Mouse (Mus musculus) spleen, adult 2 months (tissue): ENCODE measurements around the gene Svs5. TPM values are rescaled to one million over a fixed set of nuclear protein-coding genes. Genes with fewer than 3 reads are reported as not detected.
A peak's percentile ranks its signal among the peaks of the same experiment; 100 is the strongest.

Source experiments
- DNase-seq, 2 experiments: peaks; one replicate each; pipeline versions ENCODE4 v3.0.0 to v3.0.0-alpha.2; 2012 to 2021; ENCODE audit warnings: low spot score in 2 of 2, low read depth in 1 of 2
- H3K27ac ChIP-seq: fragments of 200-500 bp; 2 replicates; pipeline ENCODE4 v1.5.1; 2012; ENCODE audit warnings: low read length, inconsistent platforms; ENCODE audit not compliant: insufficient read depth
- H3K27me3 ChIP-seq: fragments of 200-500 bp; 2 replicates; pipeline ENCODE4 v1.6.1; 2012; ENCODE audit warnings: mild to moderate bottlenecking, moderate library complexity, low read length, inconsistent platforms; ENCODE audit not compliant: control insufficient read depth, insufficient read depth
- H3K36me3 ChIP-seq: fragments of 200-500 bp; 2 replicates; pipeline ENCODE4 v1.6.1; 2012; ENCODE audit warnings: mild to moderate bottlenecking, low read length, inconsistent platforms; ENCODE audit not compliant: control insufficient read depth, insufficient read depth
- H3K4me1 ChIP-seq: fragments of 200-500 bp; 2 replicates; pipeline ENCODE4 v1.6.1; 2011; ENCODE audit warnings: inconsistent platforms; ENCODE audit not compliant: control insufficient read depth, insufficient read depth, insufficient read length
- H3K4me3 ChIP-seq: fragments of 200-500 bp; 2 replicates; pipeline ENCODE4 v1.5.1; 2011; ENCODE audit warnings: mild to moderate bottlenecking, inconsistent platforms; ENCODE audit not compliant: insufficient read depth, insufficient read length; ENCODE audit errors: extremely low read depth
- CTCF ChIP-seq: fragments of 200-500 bp; IDR thresholded peaks from 2 replicates; pipeline ENCODE4 v1.5.1; 2011; ENCODE audit warnings: mild to moderate bottlenecking, inconsistent platforms; ENCODE audit not compliant: insufficient read depth, insufficient read length, insufficient replicate concordance; ENCODE audit errors: extremely low read depth
- POLR2A ChIP-seq: fragments of 200-500 bp; IDR thresholded peaks from 2 replicates; pipeline ENCODE4 v1.6.1; 2011; ENCODE audit warnings: low read depth, low read length, inconsistent platforms
- WGBS: fragments of 180-500 bp; shearing (Covaris S2); methylation state at CpG from one replicate; pipeline ENCODE4 v1.1.7; 2018; 5-methylcytosine and 5-hydroxymethylcytosine counted together
- polyA plus RNA-seq: library from polyadenylated mRNA; depleted of rRNA; stranded (reverse); fragments of >200 nt; gene quantifications from 2 replicates; pipeline ENCODE4 v1.2.3, GENCODE M21; 2012

Gene Svs5
- polyA plus RNA-seq, 1 experiment = not detected

DNA sequence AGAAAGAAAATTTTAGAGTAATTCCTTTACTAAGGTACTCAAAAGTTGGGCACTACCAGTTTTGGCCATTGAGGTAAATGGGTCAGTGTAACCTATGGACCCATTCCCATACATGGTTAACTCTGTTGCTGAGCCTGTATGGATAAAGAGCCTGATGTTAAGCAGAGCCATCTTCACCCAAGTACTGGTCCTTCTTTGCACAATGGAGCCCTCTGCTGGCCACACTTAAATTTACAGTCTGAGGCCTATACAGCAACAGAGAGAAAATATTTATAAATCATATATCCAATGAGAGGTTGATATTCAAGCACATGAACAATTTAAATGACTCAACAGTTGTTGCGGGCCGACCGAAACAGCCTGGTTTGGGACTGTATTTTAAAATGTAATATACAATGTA is 16.4 kb downstream of the Svs5 start:
- Histone ChIP-seq H3K27ac (no peak overlapping the region), H3K4me3 (no peak overlapping the region), H3K4me1 (no peaks in the 10 kb centered on the region), H3K27me3 (no peaks in the 10 kb centered on the region), H3K36me3 (no peaks in the 10 kb centered on the region)
- no peak for TF ChIP-seq CTCF
- no peak for TF ChIP-seq POLR2A
- DNase-seq = peak in 1 of 2 experiments; percentile 23
- WGBS = 96% methylated on average over 3 of the region's 3 CpGs

DNA sequence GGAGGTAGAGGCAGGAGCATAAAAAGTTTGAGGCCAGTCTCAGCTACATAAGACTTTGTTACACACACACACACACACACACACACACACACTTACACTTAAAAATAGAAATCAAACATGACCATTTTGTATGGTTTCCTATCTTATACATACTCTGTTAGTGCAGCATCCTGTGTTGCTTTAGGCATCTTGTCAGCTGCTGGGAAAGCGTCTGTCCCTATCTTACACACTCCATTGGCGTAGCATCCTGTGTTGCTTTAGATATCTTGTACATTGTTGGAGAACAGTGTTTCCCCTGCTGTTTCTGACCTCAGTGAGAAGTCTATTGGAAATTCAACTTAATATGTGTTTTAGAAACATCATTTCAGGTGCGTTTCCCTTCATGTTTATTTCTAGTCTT is 20.2 kb downstream of the Svs5 start:
- no peak for DNase-seq
- Histone ChIP-seq H3K27me3 (no peaks in the 10 kb centered on the region), H3K4me3 (no peak overlapping the region), H3K27ac (no peak overlapping the region), H3K4me1 (peaks cover 4% of the 10 kb centered on the region; the same call in 1 of the 2 replicates), H3K36me3 (no peaks in the 10 kb centered on the region)
- TF ChIP-seq CTCF = no peak
- no peak for TF ChIP-seq POLR2A
- WGBS = 85% methylated on average over 3 of the region's 3 CpGs

DNA sequence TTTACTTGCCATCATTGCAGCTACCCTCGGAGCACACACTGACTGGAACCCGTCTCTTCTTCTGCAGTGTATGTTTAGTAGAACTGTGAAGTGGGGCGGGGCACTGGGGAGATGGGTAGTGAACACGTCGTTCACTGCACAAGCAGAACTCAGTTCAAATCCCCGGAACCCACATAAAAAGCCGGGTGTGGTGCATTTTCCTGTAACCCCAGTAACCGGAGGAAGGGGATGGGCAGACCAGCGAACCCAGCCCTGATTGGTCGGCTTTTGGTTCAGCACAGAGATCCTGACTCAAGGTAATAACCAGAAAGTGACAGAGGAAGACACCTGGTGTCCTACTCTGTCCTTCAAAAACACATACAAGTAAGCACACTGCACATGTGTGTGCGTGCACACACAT is 20.8 kb downstream of the Svs5 start:
- Histone ChIP-seq H3K4me3 (no peak overlapping the region), H3K27me3 (no peaks in the 10 kb centered on the region), H3K36me3 (no peaks in the 10 kb centered on the region), H3K4me1 (peaks cover 4% of the 10 kb centered on the region; the same call in 1 of the 2 replicates), H3K27ac (no peak overlapping the region)
- TF ChIP-seq POLR2A (no peak), CTCF (no peak)
- DNase-seq = no peak
- 79% methylated on average over 11 of the region's 11 CpGs for WGBS

DNA sequence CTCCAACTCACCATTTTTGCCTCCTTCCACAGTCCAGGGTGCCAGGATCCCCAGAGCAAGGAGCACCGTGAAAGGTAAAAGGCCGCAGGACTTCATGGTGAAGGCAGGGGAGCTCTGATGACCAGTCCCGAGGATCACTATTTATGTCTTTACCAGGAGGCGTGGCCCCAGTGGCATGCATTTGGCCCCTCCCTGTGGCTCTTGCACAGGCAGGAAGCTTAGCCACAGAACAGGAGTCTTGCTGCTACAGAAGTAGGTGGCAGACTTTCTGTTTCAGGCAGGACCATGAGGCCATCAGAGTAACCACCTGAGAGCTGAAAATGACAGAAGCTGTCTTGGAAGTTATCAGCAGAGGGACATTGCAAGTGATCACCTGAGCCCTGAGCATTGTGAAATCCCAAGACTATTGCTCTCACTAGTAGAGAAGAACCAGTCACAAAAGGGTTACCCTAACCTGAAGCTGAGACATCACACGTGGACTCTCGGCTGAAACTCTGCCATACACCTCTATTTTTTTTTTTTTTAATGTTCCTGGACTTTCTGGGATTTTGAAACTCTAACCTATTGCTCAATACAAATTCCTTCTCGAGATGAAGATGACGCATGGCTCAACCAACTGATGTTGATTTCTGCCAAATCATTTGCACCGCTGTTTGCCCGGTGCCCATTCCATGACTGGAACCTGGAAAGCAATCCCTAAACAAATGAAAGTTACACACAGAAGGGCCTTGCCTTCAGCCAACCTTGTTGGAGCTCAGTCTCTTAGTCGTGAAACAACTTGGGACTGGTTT is 23.8 kb downstream of the Svs5 start:
- WGBS = 59% methylated on average over 11 of the region's 11 CpGs
- TF ChIP-seq CTCF (no peak), POLR2A (no peak)
- no peak overlapping the region for H3K4me3 ChIP-seq
- no peak overlapping the region for H3K27ac ChIP-seq
- H3K36me3 ChIP-seq = no peaks in the 10 kb centered on the region
- H3K27me3 ChIP-seq = no peaks in the 10 kb centered on the region
- DNase-seq = peak in 1 of 2 experiments; percentile 12
- peaks cover 10% of the 10 kb centered on the region; the same call in 1 of the 2 replicates for H3K4me1 ChIP-seq

DNA sequence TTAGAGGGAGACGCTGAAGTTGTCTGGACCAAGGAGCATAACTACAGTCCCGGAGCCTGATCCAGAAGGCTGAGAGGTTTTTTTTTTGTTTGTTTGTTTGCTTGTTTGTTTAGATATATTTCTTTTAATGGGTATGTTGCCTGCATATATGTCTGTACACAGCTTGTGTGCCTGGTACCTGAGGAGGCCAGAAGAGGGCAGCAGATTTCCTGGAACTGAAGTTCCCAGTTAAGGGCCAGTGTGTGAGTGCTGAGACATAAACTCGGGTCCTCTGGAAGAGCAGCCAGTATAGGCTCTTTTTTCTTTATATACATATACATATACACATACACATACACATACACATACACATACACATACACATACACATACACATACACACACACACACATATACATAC is 25.8 kb downstream of the Svs5 start:
- Histone ChIP-seq H3K27ac (no peak overlapping the region), H3K27me3 (no peaks in the 10 kb centered on the region), H3K36me3 (no peaks in the 10 kb centered on the region), H3K4me3 (no peak overlapping the region), H3K4me1 (peaks cover 12% of the 10 kb centered on the region; the same call in 1 of the 2 replicates)
- peak in 1 of 2 experiments; percentile 24 for DNase-seq
- 83% methylated on average over 3 of the region's 3 CpGs for WGBS
- peak; percentile 2; the same call in 1 of the 2 replicates for TF ChIP-seq CTCF
- TF ChIP-seq POLR2A = no peak

DNA sequence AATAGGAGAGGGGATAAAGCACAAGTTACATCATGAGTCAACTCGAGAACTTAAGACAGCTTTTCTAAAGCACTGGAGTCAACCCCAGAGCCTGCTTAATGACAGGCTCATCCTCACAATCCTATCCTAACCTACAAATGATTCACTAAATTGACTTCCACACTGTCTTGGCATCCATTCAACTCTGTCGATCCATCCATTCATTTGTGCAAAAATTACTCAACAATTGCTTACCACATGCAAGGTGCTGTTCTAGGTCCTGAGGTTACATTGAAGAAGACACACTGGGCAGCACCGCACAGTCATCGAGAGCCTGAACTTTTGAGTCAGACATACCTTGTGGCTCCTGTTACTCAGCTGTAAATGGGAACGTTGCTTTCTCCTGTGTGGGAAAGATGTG is 26.5 kb downstream of the Svs5 start:
- peaks cover 12% of the 10 kb centered on the region; the same call in 1 of the 2 replicates for H3K4me1 ChIP-seq
- no peak for TF ChIP-seq CTCF
- no peak for TF ChIP-seq POLR2A
- H3K27ac ChIP-seq = no peak overlapping the region
- H3K36me3 ChIP-seq = no peaks in the 10 kb centered on the region
- no peak overlapping the region for H3K4me3 ChIP-seq
- no peaks in the 10 kb centered on the region for H3K27me3 ChIP-seq
- DNase-seq = no peak
- 81% methylated on average over 5 of the region's 5 CpGs for WGBS

DNA sequence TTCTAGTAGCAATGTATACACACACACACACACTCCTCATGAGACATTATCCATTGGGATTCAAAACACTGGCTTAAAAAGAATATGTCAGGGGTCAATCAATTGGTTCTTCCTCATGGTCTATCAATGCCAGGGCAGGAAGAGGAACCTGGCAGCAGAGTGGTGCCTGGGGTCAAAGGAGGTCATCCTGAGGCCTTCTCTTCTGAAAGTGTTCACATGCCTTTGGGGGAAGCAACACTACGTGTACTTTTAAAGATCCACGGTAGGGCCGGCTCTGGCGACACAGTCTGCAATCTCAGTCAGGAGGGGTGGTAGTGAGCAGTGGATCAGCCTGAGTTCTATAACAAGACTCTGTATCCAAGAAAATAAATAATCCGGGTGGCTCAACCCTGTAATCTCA is 27.1 kb downstream of the Svs5 start:
- TF ChIP-seq POLR2A = no peak
- no peak for TF ChIP-seq CTCF
- no peak overlapping the region for H3K4me3 ChIP-seq
- no peak overlapping the region for H3K27ac ChIP-seq
- no peaks in the 10 kb centered on the region for H3K27me3 ChIP-seq
- WGBS = 71% methylated on average over 5 of the region's 5 CpGs
- H3K4me1 ChIP-seq = peaks cover 12% of the 10 kb centered on the region; the same call in 1 of the 2 replicates
- no peaks in the 10 kb centered on the region for H3K36me3 ChIP-seq
- DNase-seq = no peak
